Mouse (Mus musculus) limb, embryonic 15.5 days (tissue): ENCODE measurements around the gene Rap1gap2. TPM values are rescaled to one million over a fixed set of nuclear protein-coding genes. Genes with fewer than 3 reads are reported as not detected.

Source experiments
- ATAC-seq: fragments of 200-750 bp; cut with Nextera tagmentation; 2 replicates; pipeline ENCODE4 v1.8.0; 2017; ENCODE audit warnings: low read depth, moderate TSS enrichment; ENCODE audit not compliant: insufficient number of reproducible peaks, low FRiP score, low TSS enrichment
- H3K27ac ChIP-seq: fragments of 300-500 bp; sonication (generic); 2 replicates; pipeline ENCODE4 v1.5.1; 2015; ENCODE audit warnings: moderate library complexity, mild to moderate bottlenecking, inconsistent platforms
- H3K27me3 ChIP-seq: fragments of 300-500 bp; sonication (generic); 2 replicates; pipeline ENCODE4 v1.6.1; 2015; ENCODE audit warnings: inconsistent platforms
- H3K36me3 ChIP-seq: fragments of 300-500 bp; sonication (generic); 2 replicates; pipeline ENCODE4 v1.6.1; 2015; ENCODE audit warnings: inconsistent platforms
- H3K4me1 ChIP-seq: fragments of 300-500 bp; sonication (generic); 2 replicates; pipeline ENCODE4 v1.6.1; 2015; ENCODE audit warnings: inconsistent platforms
- H3K4me2 ChIP-seq: fragments of 300-500 bp; sonication (generic); 2 replicates; pipeline ENCODE4 v1.6.1; 2015; ENCODE audit warnings: mild to moderate bottlenecking, inconsistent platforms
- H3K4me3 ChIP-seq: fragments of 300-500 bp; sonication (generic); 2 replicates; pipeline ENCODE4 v1.5.1; 2015; ENCODE audit warnings: mild to moderate bottlenecking, inconsistent platforms
- H3K9ac ChIP-seq: fragments of 300-500 bp; sonication (generic); 2 replicates; pipeline ENCODE4 v1.6.1; 2015; ENCODE audit warnings: inconsistent platforms
- H3K9me3 ChIP-seq: fragments of 300-500 bp; sonication (generic); 2 replicates; pipeline ENCODE4 v1.6.1; 2016; ENCODE audit warnings: inconsistent platforms
- WGBS: fragments of 180-500 bp; shearing (Covaris S2); methylation state at CpG from one replicate; pipeline ENCODE4 v1.1.7; 2015; 5-methylcytosine and 5-hydroxymethylcytosine counted together
- polyA plus RNA-seq: library from polyadenylated mRNA; unstranded; fragments of >200 nt; fragmentation: Nextera tagmentation; extraction: Ambion mirVana; gene quantifications from 2 replicates; pipeline ENCODE4 v1.2.1, GENCODE M21; 2015

Rap1gap2 gene
- polyA plus RNA-seq, 1 experiment from 2014 or later, result 1.6 TPM

DNA sequence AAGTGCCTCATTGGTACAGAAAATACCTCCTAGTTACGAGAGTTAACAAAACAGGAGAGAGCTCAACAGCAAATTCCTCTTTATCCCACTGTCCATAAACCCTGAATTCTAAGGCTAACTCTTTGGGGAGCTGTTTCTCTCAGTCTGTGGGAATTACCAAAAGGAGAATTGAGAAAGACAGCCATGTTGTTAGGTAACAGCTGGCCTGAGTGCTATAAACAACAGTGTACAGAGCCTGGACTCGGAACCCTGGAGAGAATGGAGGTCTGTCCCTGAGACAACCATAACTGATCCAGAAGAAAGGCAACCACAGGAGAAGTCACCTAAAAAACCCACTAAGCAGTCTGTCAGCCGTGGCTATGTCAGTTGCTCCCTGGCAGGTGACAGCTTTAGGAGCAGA is 198.3 kb downstream of the Rap1gap2 start:
- WGBS, result 65% methylated on average over 3 of the region's 3 CpGs
- ATAC-seq, result no peak
- Histone ChIP-seq H3K27me3 (no peaks in the 10 kb centered on the region), H3K4me3 (no peak overlapping the region), H3K27ac (no peak overlapping the region), H3K4me1 (peaks cover 23% of the 10 kb centered on the region), H3K9me3 (no peaks in the 10 kb centered on the region), H3K4me2 (no peak overlapping the region), H3K36me3 (no peaks in the 10 kb centered on the region), H3K9ac (no peak overlapping the region)

GRCm38 (mm10) chr11:74411943-74412342 is 198.8 kb downstream of the Rap1gap2 start:
- WGBS, result 63% methylated on average over 3 of the region's 3 CpGs
- no peak for ATAC-seq

DNA sequence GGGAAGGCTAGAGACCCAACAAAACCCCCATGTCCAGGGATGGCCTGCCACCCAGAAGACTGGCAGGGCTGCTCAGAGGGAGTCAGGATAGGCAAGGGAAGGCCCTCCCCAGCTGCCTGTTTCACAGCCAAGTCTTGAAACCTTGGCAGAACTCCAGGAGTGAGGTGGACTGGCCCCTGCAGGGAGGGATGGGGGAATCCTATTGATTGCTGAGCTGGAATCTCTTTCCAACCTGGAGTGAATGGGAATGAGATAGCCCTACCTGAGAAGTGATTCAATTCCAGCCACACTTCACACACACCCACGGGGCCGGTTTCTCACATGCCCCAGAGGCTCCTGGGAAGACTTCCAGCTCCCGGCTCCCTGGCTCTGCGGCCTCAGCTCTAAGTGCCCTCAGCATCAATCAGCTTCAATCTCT is 200.9 kb downstream of the Rap1gap2 start:
- Histone ChIP-seq H3K36me3 (no peaks in the 10 kb centered on the region), H3K27me3 (no peaks in the 10 kb centered on the region), H3K4me2 (no peak overlapping the region), H3K27ac (peak overlapping the region; percentile 33; the same call in 1 of the 2 replicates), H3K4me1 (peaks cover 23% of the 10 kb centered on the region), H3K9me3 (no peaks in the 10 kb centered on the region), H3K4me3 (no peak overlapping the region), H3K9ac (no peak overlapping the region)
- no peak for ATAC-seq
- WGBS, result 36% methylated on average over 4 of the region's 4 CpGs

More at GRCm38 (mm10) chr11:74411943-74412342, 198.8 kb downstream of the Rap1gap2 start:
- Histone ChIP-seq H3K9ac (no peak overlapping the region), H3K36me3 (no peaks in the 10 kb centered on the region), H3K27ac (no peak overlapping the region), H3K4me2 (no peak overlapping the region), H3K4me1 (peaks cover 23% of the 10 kb centered on the region), H3K4me3 (no peak overlapping the region), H3K9me3 (no peaks in the 10 kb centered on the region), H3K27me3 (no peaks in the 10 kb centered on the region)

DNA sequence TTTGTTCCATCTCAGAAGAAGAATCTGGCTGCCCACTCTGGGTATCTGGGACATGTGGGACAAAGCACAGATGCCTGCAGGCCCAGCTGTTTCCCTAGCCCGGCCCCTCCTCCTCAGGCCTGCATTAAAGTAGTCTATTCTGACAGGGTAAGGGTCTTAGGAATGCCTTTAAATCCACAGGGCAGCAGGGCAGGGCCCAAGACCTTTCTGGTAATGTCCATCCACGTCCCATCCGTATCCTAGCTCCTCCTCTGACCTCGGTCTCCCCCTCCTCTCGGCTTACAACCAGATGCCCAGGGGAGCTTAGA is 201.3 kb downstream of the Rap1gap2 start:
- Histone ChIP-seq H3K4me1 (peaks cover 23% of the 10 kb centered on the region), H3K36me3 (no peaks in the 10 kb centered on the region), H3K27ac (peak overlapping the region; percentile 33; the same call in 1 of the 2 replicates), H3K9me3 (no peaks in the 10 kb centered on the region), H3K4me2 (no peak overlapping the region), H3K27me3 (no peaks in the 10 kb centered on the region), H3K9ac (no peak overlapping the region), H3K4me3 (no peak overlapping the region)
- 53% methylated on average over 5 of the region's 5 CpGs for WGBS
- ATAC-seq, result no peak

DNA sequence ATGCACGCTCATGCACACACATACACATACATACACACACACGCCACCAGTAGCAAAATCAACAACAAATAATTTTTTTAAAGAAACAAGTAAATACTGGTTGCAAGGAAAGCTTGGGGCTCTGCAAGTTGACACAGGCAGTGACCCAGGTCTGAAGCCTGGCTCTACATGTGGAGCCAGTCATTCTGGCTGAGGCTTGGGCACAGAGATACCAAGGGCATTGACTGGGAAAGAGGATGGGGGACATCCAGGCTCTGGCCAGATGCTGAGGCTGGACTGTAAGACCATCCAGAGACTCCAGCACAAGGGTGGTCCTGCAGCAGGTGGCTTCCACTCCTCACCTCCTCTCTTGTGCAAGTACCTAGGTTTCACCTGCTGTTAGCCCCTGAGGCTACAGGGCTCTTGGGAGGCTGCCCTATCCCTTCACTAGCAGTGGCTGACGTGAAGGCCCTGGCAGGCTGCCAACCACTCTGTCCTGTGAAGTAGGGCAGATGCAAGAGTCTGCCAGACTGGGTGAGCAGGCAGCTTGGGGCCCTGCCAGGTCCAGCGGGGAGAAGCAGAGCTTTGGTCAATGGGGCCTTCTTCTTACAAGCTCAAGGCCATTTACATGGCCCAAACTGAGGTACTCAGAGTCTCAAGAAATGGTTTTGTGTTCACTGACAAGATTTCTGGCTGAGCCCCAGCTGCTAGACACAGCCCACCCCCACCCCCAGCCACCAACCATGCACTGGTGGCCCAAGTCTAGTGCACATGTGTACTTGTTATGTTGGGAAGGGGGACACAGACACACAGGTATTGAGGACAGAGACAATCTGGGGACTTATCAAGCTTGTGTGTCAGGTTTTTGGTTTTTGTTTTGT is 201.9 kb downstream of the Rap1gap2 start:
- Histone ChIP-seq H3K4me1 (peaks cover 23% of the 10 kb centered on the region), H3K9me3 (no peaks in the 10 kb centered on the region), H3K36me3 (no peaks in the 10 kb centered on the region), H3K27ac (peak overlapping the region; percentile 33; the same call in 1 of the 2 replicates), H3K27me3 (no peaks in the 10 kb centered on the region), H3K4me3 (no peak overlapping the region), H3K9ac (no peak overlapping the region), H3K4me2 (no peak overlapping the region)
- WGBS, result 43% methylated on average over 4 of the region's 4 CpGs
- ATAC-seq, result peak; percentile 70; the same call in 1 of the 2 replicates

- H3K9me3 ChIP-seq, result no peaks in the 10 kb centered on the region
- 61% methylated on average over 7 of the region's 7 CpGs for WGBS
- H3K4me3 ChIP-seq, result no peak overlapping the region
- peaks cover 20% of the 10 kb centered on the region for H3K4me1 ChIP-seq
- no peak overlapping the region for H3K27ac ChIP-seq
- H3K36me3 ChIP-seq, result no peaks in the 10 kb centered on the region
- H3K27me3 ChIP-seq, result no peaks in the 10 kb centered on the region
- ATAC-seq, result no peak
- H3K4me2 ChIP-seq, result no peak overlapping the region
- no peak overlapping the region for H3K9ac ChIP-seq
Measured at GRCm38 (mm10) chr11:74405201-74405600, 205.5 kb downstream of the Rap1gap2 start.

DNA sequence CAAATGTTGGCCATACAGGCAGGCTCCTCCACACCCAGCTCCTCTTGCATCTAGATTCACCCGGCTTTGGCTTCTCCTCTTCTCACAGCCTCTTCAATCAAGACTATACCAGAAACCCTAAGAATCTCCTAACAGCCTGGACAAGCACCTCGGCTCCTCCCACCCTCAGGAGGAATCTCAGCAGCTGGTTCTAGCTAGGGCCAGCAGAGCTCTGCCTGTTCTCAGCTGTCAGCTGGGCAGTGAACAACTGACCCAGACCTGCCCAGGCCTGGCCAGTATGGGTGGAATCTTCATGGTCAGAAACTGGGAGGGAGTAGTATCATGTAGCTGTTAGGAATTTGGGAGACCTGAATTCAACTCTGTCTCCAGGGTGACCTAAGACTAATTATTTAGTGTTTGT is 206.5 kb downstream of the Rap1gap2 start:
- H3K4me3 ChIP-seq, result no peak overlapping the region
- H3K4me2 ChIP-seq, result no peak overlapping the region
- 30% methylated on average over 2 of the region's 2 CpGs for WGBS
- H3K4me1 ChIP-seq, result peaks cover 11% of the 10 kb centered on the region
- H3K9me3 ChIP-seq, result no peaks in the 10 kb centered on the region
- H3K27ac ChIP-seq, result no peak overlapping the region
- H3K36me3 ChIP-seq, result no peaks in the 10 kb centered on the region
- H3K27me3 ChIP-seq, result no peaks in the 10 kb centered on the region
- no peak for ATAC-seq
- H3K9ac ChIP-seq, result no peak overlapping the region

GRCm38 (mm10) chr11:74402126-74402525 is 208.6 kb downstream of the Rap1gap2 start:
- Histone ChIP-seq H3K27ac (no peak overlapping the region), H3K27me3 (no peaks in the 10 kb centered on the region), H3K9me3 (no peaks in the 10 kb centered on the region), H3K4me1 (no peaks in the 10 kb centered on the region), H3K4me3 (no peak overlapping the region), H3K36me3 (no peaks in the 10 kb centered on the region), H3K4me2 (no peak overlapping the region), H3K9ac (no peak overlapping the region)
- 33% methylated on average over 2 of the region's 2 CpGs for WGBS
- no peak for ATAC-seq

- Histone ChIP-seq H3K9ac (no peak overlapping the region), H3K4me1 (no peaks in the 10 kb centered on the region), H3K36me3 (no peaks in the 10 kb centered on the region), H3K27ac (no peak overlapping the region), H3K9me3 (no peaks in the 10 kb centered on the region), H3K27me3 (no peaks in the 10 kb centered on the region), H3K4me2 (no peak overlapping the region), H3K4me3 (no peak overlapping the region)
- WGBS, result 86% methylated on average over 18 of the region's 18 CpGs
- ATAC-seq, result no peak
Measured at GRCm38 (mm10) chr11:74395583-74395982, 215.1 kb downstream of the Rap1gap2 start.

- H3K4me2 ChIP-seq, result no peak overlapping the region
- no peaks in the 10 kb centered on the region for H3K36me3 ChIP-seq
- H3K4me3 ChIP-seq, result no peak overlapping the region
- no peaks in the 10 kb centered on the region for H3K27me3 ChIP-seq
- H3K27ac ChIP-seq, result no peak overlapping the region
- no peak for ATAC-seq
- H3K4me1 ChIP-seq, result no peaks in the 10 kb centered on the region
- 85% methylated on average over 5 of the region's 5 CpGs for WGBS
- no peaks in the 10 kb centered on the region for H3K9me3 ChIP-seq
- H3K9ac ChIP-seq, result no peak overlapping the region
Measured at GRCm38 (mm10) chr11:74393489-74393888, 217.2 kb downstream of the Rap1gap2 start.

- no peak overlapping the region for H3K9ac ChIP-seq
- H3K4me1 ChIP-seq, result no peaks in the 10 kb centered on the region
- no peak overlapping the region for H3K4me2 ChIP-seq
- no peaks in the 10 kb centered on the region for H3K27me3 ChIP-seq
- no peaks in the 10 kb centered on the region for H3K9me3 ChIP-seq
- no peak for ATAC-seq
- no peak overlapping the region for H3K4me3 ChIP-seq
- 79% methylated on average over 6 of the region's 6 CpGs for WGBS
- no peaks in the 10 kb centered on the region for H3K36me3 ChIP-seq
- no peak overlapping the region for H3K27ac ChIP-seq
Measured at GRCm38 (mm10) chr11:74392903-74393302, 217.8 kb downstream of the Rap1gap2 start.

- H3K4me2 ChIP-seq, result no peak overlapping the region
- H3K4me1 ChIP-seq, result no peaks in the 10 kb centered on the region
- no peak for ATAC-seq
Measured at GRCm38 (mm10) chr11:74391899-74392298, 218.8 kb downstream of the Rap1gap2 start.

More at GRCm38 (mm10) chr11:74391899-74392298, 218.8 kb downstream of the Rap1gap2 start:
- no peak overlapping the region for H3K9ac ChIP-seq
- no peak overlapping the region for H3K4me3 ChIP-seq
- no peaks in the 10 kb centered on the region for H3K27me3 ChIP-seq
- no peaks in the 10 kb centered on the region for H3K9me3 ChIP-seq
- 82% methylated on average over 11 of the region's 11 CpGs for WGBS
- H3K27ac ChIP-seq, result no peak overlapping the region
- H3K36me3 ChIP-seq, result no peaks in the 10 kb centered on the region
